ENCODE assay signal across 25 mouse cellular contexts in the genomic region with DNA sequence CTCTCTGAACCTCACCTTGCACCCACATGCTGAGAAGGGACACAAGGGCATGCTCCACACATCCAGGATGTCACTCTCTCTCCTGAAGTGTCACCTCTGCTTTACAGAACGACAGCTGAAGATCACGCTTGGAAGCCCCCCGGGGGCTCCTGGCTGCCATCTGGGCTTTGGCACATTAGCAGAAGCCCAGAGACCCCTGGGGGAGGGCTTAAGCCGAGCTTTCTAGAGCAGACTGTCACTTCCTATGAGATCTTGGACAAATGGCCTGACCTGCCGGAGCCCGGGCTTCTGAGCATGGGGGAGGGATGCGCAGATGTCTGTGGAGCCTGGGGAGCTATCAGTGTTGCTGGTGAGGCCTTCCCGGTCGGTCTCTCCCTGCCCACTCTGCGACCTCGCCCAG. TPM values are rescaled to one million over a fixed set of nuclear protein-coding genes. Genes with fewer than 3 reads are reported as not detected.
DNase-seq lines count a peak whose midpoint lies in the region; ATAC-seq lines count a peak whose summit lies in the region.
"Had no signal": no experiment of that assay in that cellular context is flagged by ENCODE, and none has a peak within 500 bp of the region (broad histone marks: within the 10 kb centered on the region; RNA-seq: fewer than 3 reads in every experiment).

No protein-coding gene starts in this region.

- H3K9ac ChIP-seq in hindbrain, embryonic 16.5 days (ENCODE audit: low read depth, low read length): no peak overlapping the region; the same call in 1 of the 2 replicates
- H3K9ac ChIP-seq in midbrain, embryonic 14.5 days (replicated peaks; ENCODE audit: low read length): no peak overlapping the region
- H3K9ac ChIP-seq in midbrain, embryonic 13.5 days (replicated peaks): no peak overlapping the region
- H3K9ac ChIP-seq: embryonic facial prominence, embryonic 15.5 days; heart, embryonic 12.5 days; hindbrain, embryonic 15.5 days; limb, embryonic 12.5 days; liver, postnatal 0 days had no signal

- peaks cover 45% of the 10 kb centered on the region for H3K4me1 ChIP-seq in hindbrain, embryonic 10.5 days (replicated peaks)
- peaks cover 26% of the 10 kb centered on the region for H3K4me1 ChIP-seq in hindbrain, embryonic 16.5 days (ENCODE audit: control insufficient read depth, insufficient read depth, low read depth, low read length)
- H3K4me1 ChIP-seq in midbrain, embryonic 14.5 days (ENCODE audit: control insufficient read depth, insufficient read depth, low read length): peaks cover 17% of the 10 kb centered on the region
- peaks cover 34% of the 10 kb centered on the region for H3K4me1 ChIP-seq in midbrain, embryonic 13.5 days (replicated peaks)

- H3K36me3 ChIP-seq in hindbrain, embryonic 10.5 days: no peaks in the 10 kb centered on the region
- H3K36me3 ChIP-seq in hindbrain, embryonic 16.5 days (ENCODE audit: control insufficient read depth, insufficient read depth, low read length): peaks cover 2% of the 10 kb centered on the region; the same call in 1 of the 2 replicates
- H3K36me3 ChIP-seq in midbrain, embryonic 14.5 days (ENCODE audit: control insufficient read depth, insufficient read depth, low read length): no peaks in the 10 kb centered on the region
- peaks cover 3% of the 10 kb centered on the region; the same call in 1 of the 2 replicates for H3K36me3 ChIP-seq in midbrain, embryonic 13.5 days
- H3K36me3 ChIP-seq: hindbrain, embryonic 15.5 days; limb, embryonic 12.5 days had no signal

- no peak overlapping the region for H3K4me3 ChIP-seq in hindbrain, embryonic 10.5 days
- no peak overlapping the region for H3K4me3 ChIP-seq in hindbrain, embryonic 16.5 days (ENCODE audit: low read length)
- H3K4me3 ChIP-seq in midbrain, embryonic 14.5 days (replicated peaks; ENCODE audit: low read depth, low read length): no peak overlapping the region
- H3K4me3 ChIP-seq in midbrain, embryonic 13.5 days (replicated peaks): no peak overlapping the region
- H3K4me3 ChIP-seq: embryonic facial prominence, embryonic 15.5 days; heart, embryonic 12.5 days; hindbrain, embryonic 15.5 days; layer of hippocampus, adult 2 months; limb, embryonic 12.5 days had no signal

- 0 out of 2 replicates have a peak, but pooled peaks cover 3% of the 10 kb centered on the region for H3K9me3 ChIP-seq in hindbrain, embryonic 10.5 days
- H3K9me3 ChIP-seq in hindbrain, embryonic 16.5 days (ENCODE audit: control insufficient read depth, low read length): no peaks in the 10 kb centered on the region
- H3K9me3 ChIP-seq in midbrain, embryonic 14.5 days (ENCODE audit: control insufficient read depth, low read length): no peaks in the 10 kb centered on the region
- H3K9me3 ChIP-seq in midbrain, embryonic 13.5 days: no peaks in the 10 kb centered on the region
- H3K9me3 ChIP-seq: embryonic facial prominence, embryonic 15.5 days; heart, embryonic 12.5 days; hindbrain, embryonic 15.5 days had no signal

- 0 out of 2 replicates have a peak, but pooled peaks cover 2% of the 10 kb centered on the region for H3K27me3 ChIP-seq in hindbrain, embryonic 10.5 days (ENCODE audit: insufficient read depth, poor library complexity, severe bottlenecking)
- H3K27me3 ChIP-seq in hindbrain, embryonic 16.5 days (replicated peaks; ENCODE audit: control insufficient read depth, insufficient read depth, low read length): no peaks in the 10 kb centered on the region
- H3K27me3 ChIP-seq in midbrain, embryonic 14.5 days (ENCODE audit: control insufficient read depth, insufficient read depth, low read length): no peaks in the 10 kb centered on the region
- H3K27me3 ChIP-seq in midbrain, embryonic 13.5 days: no peaks in the 10 kb centered on the region
- H3K27me3 ChIP-seq: embryonic facial prominence, embryonic 15.5 days; heart, embryonic 12.5 days; hindbrain, embryonic 15.5 days; limb, embryonic 12.5 days had no signal

- peak overlapping the region; percentile 56; the same call in 1 of the 2 replicates for H3K27ac ChIP-seq in hindbrain, embryonic 10.5 days
- no peak overlapping the region; the same call in 1 of the 2 replicates for H3K27ac ChIP-seq in hindbrain, embryonic 16.5 days (ENCODE audit: low read depth, low read length)
- no peak overlapping the region for H3K27ac ChIP-seq in midbrain, embryonic 14.5 days (replicated peaks; ENCODE audit: low read depth, low read length)
- H3K27ac ChIP-seq in midbrain, embryonic 13.5 days: no peak overlapping the region
- H3K27ac ChIP-seq: embryonic facial prominence, embryonic 15.5 days; hindbrain, embryonic 15.5 days; layer of hippocampus, adult 2 months; limb, embryonic 12.5 days had no signal

- no peak overlapping the region for H3K4me2 ChIP-seq in hindbrain, embryonic 16.5 days (ENCODE audit: low read length)
- H3K4me2 ChIP-seq in midbrain, embryonic 14.5 days (ENCODE audit: low read length): no peak overlapping the region
- no peak overlapping the region for H3K4me2 ChIP-seq in midbrain, embryonic 13.5 days (replicated peaks)
- H3K4me2 ChIP-seq: embryonic facial prominence, embryonic 15.5 days; heart, embryonic 12.5 days; hindbrain, embryonic 15.5 days; limb, embryonic 12.5 days; liver, embryonic 11.5 days had no signal

- peak; percentile 57 to 67 for DNase-seq in cerebellum, postnatal 14 days
- DNase-seq in hindbrain, embryonic 10.5 days (ENCODE audit: low spot score): peak; percentile 38
- peak; percentile 56 for DNase-seq in midbrain, embryonic 14.5 days
- peak; percentile 92 for DNase-seq in retina, postnatal 1 day
- DNase-seq: adrenal gland, postnatal 10 days; cerebellum, adult 8-10 months; gastrocnemius, postnatal 10 days; heart, postnatal 10 days; kidney, adult 9 months; kidney, postnatal 14 days; liver, postnatal 0 days; lung, postnatal 10 days; thymus, adult 18-20 months; thymus, postnatal 36 days had no signal

- WGBS in hindbrain, embryonic 10.5 days: 50% methylated on average over 11 of the region's 11 CpGs
- 36% methylated on average over 11 of the region's 11 CpGs for WGBS in hindbrain, embryonic 16.5 days
- 39% methylated on average over 11 of the region's 11 CpGs for WGBS in midbrain, embryonic 14.5 days
- WGBS in midbrain, embryonic 13.5 days: 45% methylated on average over 11 of the region's 11 CpGs

- no peak for ATAC-seq in cerebellum, adult (ENCODE audit: insufficient number of reproducible peaks, low FRiP score, low TSS enrichment)
- no peak for ATAC-seq in hindbrain, embryonic 16.5 days
- ATAC-seq in midbrain, embryonic 14.5 days (ENCODE audit: low FRiP score, low TSS enrichment): no peak
- no peak for ATAC-seq in midbrain, embryonic 13.5 days
- ATAC-seq: forebrain, embryonic 16.5 days; intestine, embryonic 16.5 days; liver, postnatal 0 days had no signal

RNA-seq across cellular contexts. Expression of a gene that starts 23.5 kb away (rescaled TPM):
- polyA plus RNA-seq in hindbrain, embryonic 10.5 days (2016; fragmentation: Nextera tagmentation; extraction: Ambion mirVana): 8.6 and 10.3 TPM in 2 replicates
- 6.7 and 7.0 TPM in 2 replicates for polyA plus RNA-seq in hindbrain, embryonic 16.5 days (2015; fragmentation: Nextera tagmentation; extraction: Ambion mirVana)
- polyA plus RNA-seq in midbrain, embryonic 14.5 days (2014; fragmentation: Nextera tagmentation; extraction: Ambion mirVana): 14.2 and 15.9 TPM in 2 replicates
- 11.1 and 11.5 TPM in 2 replicates for polyA plus RNA-seq in midbrain, embryonic 13.5 days (2015; fragmentation: Nextera tagmentation; extraction: Ambion mirVana)

RNA-seq across cellular contexts. Expression of a gene that starts 40.3 kb away (rescaled TPM):
- 115 and 125 TPM in 2 replicates for polyA plus RNA-seq in hindbrain, embryonic 10.5 days (2016; fragmentation: Nextera tagmentation; extraction: Ambion mirVana)
- 176 and 182 TPM in 2 replicates for polyA plus RNA-seq in hindbrain, embryonic 16.5 days (2015; fragmentation: Nextera tagmentation; extraction: Ambion mirVana)
- polyA plus RNA-seq in midbrain, embryonic 14.5 days (2014; fragmentation: Nextera tagmentation; extraction: Ambion mirVana): 181 and 185 TPM in 2 replicates
- polyA plus RNA-seq in midbrain, embryonic 13.5 days (2015; fragmentation: Nextera tagmentation; extraction: Ambion mirVana): 149 and 155 TPM in 2 replicates

Comparison
In these comparisons a context has a peak if more than half of its experiments do, and no peak if none do; other contexts are left out.
1. DNase-seq: peak in every context shown above with its lines; median percentile 92 in retina, postnatal 1 day; 62 in cerebellum, postnatal 14 days; 56 in midbrain, embryonic 14.5 days; 38 in hindbrain, embryonic 10.5 days.